Mouse (Mus musculus) splenic B cell, adult 2 months (primary cell): ENCODE results near the gene Nfu1.

Experiments used
- DNase-seq: peaks from one replicate; pipeline ENCODE4 v3.0.0-alpha.2; 2011; ENCODE audit warnings: low read depth, low spot score
- H3K27me3 ChIP-seq: 2 replicates; pipeline ENCODE4 v1.6.1; 2012; ENCODE audit warnings: mild to moderate bottlenecking, low read length, moderate library complexity, mixed read lengths; ENCODE audit not compliant: control insufficient read depth, poor library complexity, insufficient read depth, severe bottlenecking
- H3K36me3 ChIP-seq: 2 replicates; pipeline ENCODE4 v1.6.1; 2012; ENCODE audit warnings: mild to moderate bottlenecking, low read length, moderate library complexity, mixed read lengths; ENCODE audit not compliant: control insufficient read depth, poor library complexity, insufficient read depth, severe bottlenecking

The Nfu1 gene

GRCm38 (mm10) chr6:87008887-87009286 is at the start of gene Nfu1:
Nfu1 (plus strand) TSS chr6:87009236.
- no peak for DNase-seq
- Histone ChIP-seq H3K27me3 (no peaks in the 10 kb centered on the region), H3K36me3 (peaks cover 5% of the 10 kb centered on the region)

- no peak for DNase-seq
- H3K27me3 ChIP-seq: no peaks in the 10 kb centered on the region
These were observed 44.9 kb upstream of the Nfu1 start for GRCm38 (mm10) chr6:86963987-86964685.

DNA sequence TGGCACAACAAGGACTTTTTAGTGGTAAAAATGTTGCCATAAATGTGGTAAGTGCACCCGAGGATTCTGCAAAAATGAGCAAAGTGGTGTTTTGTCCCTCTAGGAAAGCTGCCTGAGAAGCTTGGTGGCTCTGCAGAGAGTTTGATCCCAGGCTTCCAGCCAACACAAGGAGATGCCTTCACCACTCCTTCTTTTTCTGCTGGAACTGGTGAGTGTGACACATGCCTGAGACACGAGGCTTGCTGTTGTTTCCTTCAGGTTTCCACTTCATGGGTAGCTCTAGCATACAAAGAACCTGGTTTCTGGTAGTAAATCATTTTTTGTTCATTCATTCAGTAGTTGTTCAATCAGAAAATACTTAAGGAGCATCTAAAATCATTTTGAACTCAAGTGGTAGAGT is 41.9 kb upstream of the Nfu1 start:
- peaks cover 4% of the 10 kb centered on the region for H3K36me3 ChIP-seq
- no peak for DNase-seq
- H3K27me3 ChIP-seq: no peaks in the 10 kb centered on the region

More at GRCm38 (mm10) chr6:86963987-86964685, 44.9 kb upstream of the Nfu1 start:
- peaks cover 5% of the 10 kb centered on the region for H3K36me3 ChIP-seq

DNA sequence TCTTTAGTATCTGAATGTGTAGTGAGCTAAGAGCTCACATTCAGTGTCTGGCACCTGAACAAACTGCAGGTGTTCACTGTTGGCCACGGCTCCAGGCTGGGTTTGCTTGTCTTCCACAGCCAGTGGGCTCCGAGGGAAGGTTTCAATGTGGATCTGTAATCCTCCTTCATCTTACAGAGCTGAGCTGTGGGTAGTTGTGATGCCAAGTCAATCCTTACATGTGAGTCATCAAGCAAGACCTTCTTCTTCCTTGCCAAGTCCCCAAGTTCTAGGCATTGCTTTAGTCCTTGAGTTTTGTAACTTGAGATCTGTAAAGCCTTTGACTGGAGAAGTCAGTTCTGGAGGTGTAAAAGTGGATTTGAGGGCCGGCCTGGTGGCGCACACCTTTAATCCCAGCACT is 35.1 kb upstream of the Nfu1 start:
- Histone ChIP-seq H3K36me3 (no peaks in the 10 kb centered on the region; the same call in 1 of the 2 replicates), H3K27me3 (no peaks in the 10 kb centered on the region)
- no peak for DNase-seq

- no peak for DNase-seq
- H3K36me3 ChIP-seq: no peaks in the 10 kb centered on the region
- H3K27me3 ChIP-seq: no peaks in the 10 kb centered on the region
These were observed 30.7 kb upstream of the Nfu1 start for GRCm38 (mm10) chr6:86978156-86978908.

GRCm38 (mm10) chr6:86978909-86979265 is 30.1 kb upstream of the Nfu1 start:
- Histone ChIP-seq H3K36me3 (no peaks in the 10 kb centered on the region), H3K27me3 (no peaks in the 10 kb centered on the region)
- DNase-seq: no peak

DNA sequence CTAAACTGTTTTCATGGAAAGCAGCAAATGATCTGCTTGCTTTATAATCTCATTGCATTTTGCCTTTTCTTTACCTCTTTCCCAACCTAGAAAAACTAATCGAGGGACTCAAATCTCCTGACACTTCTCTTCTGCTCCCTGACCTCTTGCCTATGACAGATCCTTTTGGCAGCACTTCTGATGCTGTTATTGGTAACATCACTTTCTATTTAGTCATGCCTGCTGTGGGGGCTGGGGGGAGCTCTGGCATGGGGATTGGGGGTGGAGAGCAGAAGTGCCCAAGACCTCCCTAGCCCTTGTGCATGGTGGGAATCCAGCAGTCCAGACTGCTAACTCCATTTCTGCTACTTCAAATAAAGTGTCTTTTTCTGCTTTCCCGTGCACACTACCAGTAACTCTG is 27.8 kb upstream of the Nfu1 start:
- no peak for DNase-seq
- Histone ChIP-seq H3K27me3 (no peaks in the 10 kb centered on the region), H3K36me3 (no peaks in the 10 kb centered on the region)

GRCm38 (mm10) chr6:86985314-86986106 is 23.5 kb upstream of the Nfu1 start:
- H3K36me3 ChIP-seq: no peaks in the 10 kb centered on the region
- H3K27me3 ChIP-seq: no peaks in the 10 kb centered on the region
- DNase-seq: no peak

GRCm38 (mm10) chr6:86989576-86989975 is 19.5 kb upstream of the Nfu1 start:
- no peaks in the 10 kb centered on the region for H3K36me3 ChIP-seq
- H3K27me3 ChIP-seq: no peaks in the 10 kb centered on the region
- no peak for DNase-seq

DNA sequence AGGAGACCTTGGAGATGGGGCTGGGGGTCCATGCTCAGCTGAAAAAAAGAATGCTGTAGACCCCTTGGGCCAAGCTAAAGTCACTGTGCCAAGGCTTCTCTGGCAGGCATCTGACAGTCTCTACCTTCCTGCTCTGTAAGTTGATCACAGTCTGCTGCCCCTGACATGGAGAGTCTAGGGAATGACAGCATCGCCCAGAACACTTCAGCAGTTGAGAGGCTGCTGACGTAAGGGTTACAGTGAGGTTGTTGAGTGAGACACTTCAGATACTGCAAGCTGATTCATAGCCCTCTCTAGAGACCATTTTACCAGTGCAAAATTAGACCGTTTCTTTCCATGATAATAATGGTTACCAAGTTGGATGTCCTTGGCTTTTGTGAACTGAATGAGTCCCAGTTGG is 18.0 kb upstream of the Nfu1 start:
- H3K27me3 ChIP-seq: no peaks in the 10 kb centered on the region
- no peak for DNase-seq
- no peaks in the 10 kb centered on the region; the same call in 1 of the 2 replicates for H3K36me3 ChIP-seq

DNA sequence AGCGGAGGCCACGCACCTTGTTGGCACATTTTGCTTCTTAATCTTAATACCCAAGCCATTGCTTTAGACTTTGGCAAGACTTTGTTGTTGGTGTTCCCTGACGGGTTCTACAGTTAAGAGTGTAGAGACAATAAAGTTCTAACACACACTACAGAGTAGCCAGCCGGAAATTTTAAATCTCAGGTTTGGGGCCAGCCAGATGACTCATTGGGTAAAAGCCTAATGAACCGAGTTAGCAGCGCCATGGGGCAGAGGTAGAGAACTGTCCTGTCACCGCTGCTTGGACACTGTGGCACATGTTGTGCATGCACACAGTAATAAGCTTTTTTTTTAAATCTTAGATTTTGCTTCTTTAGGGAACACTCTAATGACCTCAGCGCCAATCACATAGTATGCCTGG is 16.7 kb upstream of the Nfu1 start:
- H3K36me3 ChIP-seq: no peaks in the 10 kb centered on the region; the same call in 1 of the 2 replicates
- no peak for DNase-seq

DNA sequence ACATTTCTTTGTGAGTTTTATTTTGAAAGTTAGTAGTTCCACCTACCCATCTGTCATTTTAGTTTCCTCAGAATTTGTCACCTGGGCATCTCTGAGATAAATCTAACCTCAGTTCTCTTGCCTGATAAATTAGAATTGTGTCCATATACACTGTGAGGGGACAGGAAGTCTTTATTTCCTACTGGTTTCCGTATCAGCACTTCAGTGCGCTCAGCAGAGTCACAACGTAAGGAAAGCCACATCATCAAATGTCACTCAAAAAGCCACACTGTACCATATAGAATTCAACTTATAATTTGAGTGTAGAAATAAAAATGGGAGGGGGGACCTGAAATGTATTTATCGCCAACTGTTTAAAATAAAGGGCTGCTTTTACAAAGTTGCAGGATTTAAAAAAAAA is 14.8 kb upstream of the Nfu1 start:
- Histone ChIP-seq H3K27me3 (no peaks in the 10 kb centered on the region), H3K36me3 (no peaks in the 10 kb centered on the region; the same call in 1 of the 2 replicates)
- DNase-seq: no peak

More for the DNA sequence above, 16.7 kb upstream of the Nfu1 start:
- no peaks in the 10 kb centered on the region for H3K27me3 ChIP-seq

GRCm38 (mm10) chr6:86996629-86997307 is 12.3 kb upstream of the Nfu1 start:
- no peak for DNase-seq
- H3K36me3 ChIP-seq: no peaks in the 10 kb centered on the region; the same call in 1 of the 2 replicates
- no peaks in the 10 kb centered on the region for H3K27me3 ChIP-seq

DNA sequence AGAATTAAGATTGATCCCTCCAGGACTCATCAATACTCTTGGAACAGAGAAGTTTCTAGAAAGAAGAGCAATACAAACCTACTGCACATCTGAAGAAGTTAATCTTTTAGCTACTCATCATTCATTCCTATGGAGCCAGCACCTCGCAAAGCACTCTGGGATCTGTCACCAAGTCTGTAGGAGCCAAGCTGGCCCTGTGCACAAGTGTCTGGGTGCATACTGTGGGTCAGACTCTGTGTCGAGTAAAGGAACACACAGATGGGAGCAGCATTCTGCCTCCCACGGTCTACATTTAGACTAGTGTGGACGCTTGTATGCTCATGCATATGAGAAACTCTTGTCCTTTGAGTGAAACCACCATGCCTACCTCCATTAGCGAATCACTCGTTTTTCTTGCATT is 11.7 kb upstream of the Nfu1 start:
- H3K36me3 ChIP-seq: no peaks in the 10 kb centered on the region; the same call in 1 of the 2 replicates
- no peak for DNase-seq
- no peaks in the 10 kb centered on the region for H3K27me3 ChIP-seq
